Mouse (Mus musculus) left cerebral cortex, postnatal 14 days (tissue): ENCODE results near the gene Urgcp. TPM values are rescaled to one million over a fixed set of nuclear protein-coding genes. Genes with fewer than 3 reads are reported as not detected.
A peak's percentile ranks its signal among the peaks of the same experiment; 100 is the strongest.
"Not testable (repeated sequence)": the region's sequence is repeated elsewhere in the genome, so short reads cannot be mapped to it uniquely, and the experiment has no call there.

ENCODE experiments used
- DNase-seq, 2 experiments: peaks; one replicate each; pipeline ENCODE4 v3.0.0; 2021 to 2022; ENCODE audit warnings: low spot score in 2 of 2, mixed read lengths in 1 of 2
- intact Hi-C: fragments of 180-260 bp; cut with DNase I; formaldehyde crosslinking; loops from one replicate; pipeline ENCODE4 v1.15.1; 2025
- long read RNA-seq, 2 experiments: library from polyadenylated mRNA; stranded (forward); transcript quantifications; one replicate each; pipeline ENCODE4 v2.0.0; 2021
- total RNA-seq, 2 experiments: library from RNA; stranded (reverse); gene quantifications; 2 replicates each; pipeline ENCODE4 v1.2.3; 2021

The Urgcp gene
- total RNA-seq: 10 to 100 TPM; 55.9 to 60.8 TPM
- long read RNA-seq, experiment 1, full-length matches to known transcripts: 54 of 89 reads
- long read RNA-seq, experiment 1, partial matches to known transcripts: 3 of 89 reads
- long read RNA-seq, experiment 1, other reads (novel, unspliced or antisense): 32 of 89 reads
- long read RNA-seq, experiment 2, full-length matches to known transcripts: 69 of 96 reads
- long read RNA-seq, experiment 2, partial matches to known transcripts: 2 of 96 reads
- long read RNA-seq, experiment 2, other reads (novel, unspliced or antisense): 25 of 96 reads

GRCm38 (mm10) chr11:5761820-5762632, at the start of gene Urgcp:
Gene Urgcp (minus strand): TSS chr11:5762376.
- intact Hi-C loops: no loop called here
- DNase-seq: peak; percentile 86 to 90

GRCm38 (mm10) chr11:5809487-5809886, 47.3 kb upstream of the Urgcp start:
- DNase-seq: not testable (repeated sequence)

DNA sequence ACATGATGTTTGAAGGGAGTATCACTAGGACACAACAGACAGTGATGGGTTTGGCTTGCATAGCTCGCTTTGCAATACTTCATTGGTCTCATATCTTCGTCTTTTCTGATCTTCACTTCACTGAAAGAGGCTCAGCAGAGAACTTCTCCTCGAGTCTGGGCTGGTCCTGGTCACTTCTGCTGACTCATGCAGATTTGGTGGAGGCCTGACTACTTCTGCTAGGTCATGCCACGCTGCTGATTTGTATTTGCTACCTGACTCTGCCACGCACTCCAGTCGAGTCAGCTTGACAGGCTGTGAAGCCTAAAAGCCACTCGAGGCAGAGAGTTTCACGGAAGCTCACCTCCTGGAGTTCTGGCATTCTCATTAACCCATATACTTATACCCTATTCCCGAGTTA, 45.8 kb upstream of the Urgcp start:
- no peak for DNase-seq
- intact Hi-C loops: no loop called here

More at GRCm38 (mm10) chr11:5809487-5809886, 47.3 kb upstream of the Urgcp start:
- intact Hi-C loops: not testable (repeated sequence)

DNA sequence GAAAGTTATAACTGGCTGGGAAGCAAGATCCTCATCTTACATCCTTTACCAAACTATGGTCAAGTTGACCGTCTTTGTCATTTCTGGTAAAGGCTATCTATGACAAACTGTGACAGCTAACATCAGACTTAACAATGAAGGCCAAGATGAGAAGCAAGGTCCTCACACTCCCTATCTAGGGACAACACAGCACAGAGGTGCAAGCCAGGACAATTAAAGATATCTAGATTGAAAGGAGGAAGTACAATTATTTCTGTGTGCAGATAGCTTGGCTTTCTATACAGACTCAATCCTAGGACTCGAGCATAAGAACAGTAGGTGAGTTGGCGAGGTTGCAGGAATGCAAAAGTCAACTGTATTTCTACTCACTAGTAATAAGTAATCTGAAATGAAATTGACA, 43.5 kb upstream of the Urgcp start:
- no peak for DNase-seq
- intact Hi-C loops: no loop called here

DNA sequence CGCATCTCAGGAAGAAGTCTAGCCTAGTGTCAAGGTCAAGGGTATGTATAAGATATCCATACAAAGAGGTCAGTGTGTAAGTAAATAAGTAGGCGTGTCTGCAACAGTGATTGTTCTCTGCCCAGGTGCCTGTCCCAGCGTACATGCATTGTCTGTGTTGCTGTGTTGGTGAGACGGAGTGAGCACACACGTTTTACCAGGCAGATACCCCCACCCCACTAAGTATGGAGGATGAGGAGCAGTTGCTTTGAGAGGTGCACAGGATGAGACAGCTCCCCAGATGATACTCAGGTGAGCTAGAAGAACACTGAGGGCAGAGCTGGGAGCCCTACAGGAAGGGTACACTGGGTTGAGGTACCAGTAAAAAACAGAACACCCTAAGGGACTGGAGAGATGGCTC, 42.0 kb upstream of the Urgcp start:
- intact Hi-C loops: no loop called here
- no peak for DNase-seq

- peak; percentile 43 to 81 for DNase-seq
- intact Hi-C loops: no loop called here
These were observed 41.4 kb upstream of the Urgcp start, which contains the start of gene Pgam2 for GRCm38 (mm10) chr11:5803551-5803981. Gene Pgam2 (minus strand): TSS chr11:5803733.

DNA sequence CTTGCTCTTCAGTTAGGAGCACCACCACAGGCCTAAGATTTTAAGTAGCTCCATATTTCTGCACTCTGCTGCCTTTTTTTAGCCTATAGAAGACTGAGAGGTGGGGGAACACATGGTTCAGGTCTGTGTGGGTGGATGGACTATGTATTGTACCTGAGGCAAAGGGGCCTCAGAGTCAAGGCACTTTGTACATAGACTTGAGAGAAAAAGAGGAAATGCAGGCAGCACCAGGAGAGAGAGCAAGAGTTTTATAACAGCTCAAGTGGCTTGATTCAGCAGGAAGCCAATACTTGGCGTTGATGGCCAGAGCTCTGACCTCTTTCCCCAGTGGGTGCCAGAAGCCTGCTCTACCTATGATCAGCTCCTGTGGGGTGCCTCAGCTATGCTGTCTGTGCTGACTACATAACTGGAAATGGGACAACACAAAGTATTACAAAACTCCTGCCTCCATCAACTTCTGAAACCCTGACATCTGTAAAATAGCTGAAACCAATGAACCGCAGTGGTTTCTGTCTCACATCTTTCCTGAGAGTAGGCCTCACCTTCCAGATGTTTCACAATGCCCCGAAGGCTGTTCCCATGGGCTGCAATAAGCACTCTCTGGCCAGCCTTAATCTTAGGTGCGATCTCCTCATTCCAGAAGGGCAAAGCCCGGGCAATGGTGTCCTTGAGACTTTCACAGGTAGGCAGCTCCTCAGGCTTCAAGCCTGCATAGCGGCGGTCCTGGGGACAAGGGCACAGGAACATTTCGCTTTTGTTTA, 40.5 kb upstream of the Urgcp start:
- no peak for DNase-seq
- intact Hi-C loops: no loop called here

GRCm38 (mm10) chr11:5802005-5802404, 39.8 kb upstream of the Urgcp start:
- DNase-seq: no peak
- intact Hi-C loops: no loop called here

DNA sequence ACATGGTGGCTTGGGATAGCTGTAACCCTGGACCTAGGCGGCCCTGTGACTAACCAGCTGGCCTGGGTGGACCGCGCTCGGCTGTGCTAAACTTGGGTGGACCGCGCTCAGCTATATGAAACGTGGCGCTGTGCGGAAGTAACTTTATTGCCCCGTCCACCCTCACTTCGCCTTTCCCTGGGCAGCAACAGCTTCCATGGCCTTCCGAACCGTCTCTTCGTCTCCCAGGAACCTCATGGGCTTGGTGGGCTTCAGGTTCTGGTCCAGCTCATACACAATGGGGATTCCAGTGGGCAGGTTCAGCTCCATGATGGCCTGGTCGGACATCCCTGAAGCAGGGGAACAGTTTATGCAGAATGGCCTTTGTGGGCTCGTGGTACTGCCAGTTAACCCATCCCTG, 39.3 kb upstream of the Urgcp start:
- intact Hi-C loops: no loop called here
- DNase-seq: no peak

GRCm38 (mm10) chr11:5799621-5800490, 37.7 kb upstream of the Urgcp start:
- intact Hi-C loops: no loop called here
- DNase-seq: no peak

- no peak for DNase-seq
- intact Hi-C loops: loop anchor here (2.0 kb wide), 1 partner anchor 79 kb away; no protein-coding TSS in a partner anchor
These were observed 35.8 kb upstream of the Urgcp start for GRCm38 (mm10) chr11:5797928-5798327.

DNA sequence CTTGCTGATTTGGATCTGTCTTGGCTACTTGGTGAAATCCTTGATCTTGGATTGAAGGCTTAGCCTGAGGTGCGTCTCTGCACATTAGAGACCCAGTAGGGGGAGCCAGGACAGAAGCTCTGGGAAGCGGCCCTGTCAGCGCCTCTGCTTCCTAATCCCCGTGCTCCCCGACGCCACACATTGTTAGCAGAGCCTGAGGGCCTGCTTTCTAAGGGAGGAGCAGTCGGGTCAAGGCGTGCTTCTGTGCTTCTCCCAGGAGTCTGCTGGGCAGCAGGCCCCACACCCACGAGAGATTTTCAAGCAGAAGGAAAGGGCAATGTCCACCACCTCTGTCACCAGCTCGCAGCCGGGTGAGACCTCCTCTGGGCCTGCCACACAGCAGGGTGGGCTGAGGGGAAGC, 35.2 kb upstream of the Urgcp start:
- no peak for DNase-seq
- intact Hi-C loops: loop anchor here (2.0 kb wide), 1 partner anchor 79 kb away; no protein-coding TSS in a partner anchor

GRCm38 (mm10) chr11:5796939-5797338, 34.8 kb upstream of the Urgcp start:
- no peak for DNase-seq
- intact Hi-C loops: loop anchor here (2.0 kb wide), 1 partner anchor 78 kb away; no protein-coding TSS in a partner anchor

DNA sequence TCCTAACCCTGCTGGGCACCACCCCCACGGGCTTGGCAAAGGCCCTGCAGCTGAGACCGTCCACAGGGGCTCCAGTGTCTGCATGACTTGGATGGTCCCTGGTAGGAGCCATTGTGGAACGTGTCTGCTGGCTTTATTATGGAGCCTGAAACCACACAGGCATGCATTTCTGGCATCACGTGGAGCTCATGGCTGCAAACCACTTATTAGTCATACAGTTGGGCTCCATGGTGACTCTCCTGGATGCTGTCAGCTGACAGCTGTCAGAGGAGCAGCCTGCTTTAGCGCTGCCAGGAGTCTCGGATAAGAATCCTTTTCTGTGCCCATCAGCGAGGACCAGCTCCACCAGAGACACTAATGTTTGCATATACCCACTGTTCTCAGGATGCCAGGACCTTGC, 33.5 kb upstream of the Urgcp start:
- DNase-seq: peak; percentile 49 to 77
- intact Hi-C loops: loop anchor here (2.0 kb wide), 1 partner anchor 77 kb away; no protein-coding TSS in a partner anchor

DNA sequence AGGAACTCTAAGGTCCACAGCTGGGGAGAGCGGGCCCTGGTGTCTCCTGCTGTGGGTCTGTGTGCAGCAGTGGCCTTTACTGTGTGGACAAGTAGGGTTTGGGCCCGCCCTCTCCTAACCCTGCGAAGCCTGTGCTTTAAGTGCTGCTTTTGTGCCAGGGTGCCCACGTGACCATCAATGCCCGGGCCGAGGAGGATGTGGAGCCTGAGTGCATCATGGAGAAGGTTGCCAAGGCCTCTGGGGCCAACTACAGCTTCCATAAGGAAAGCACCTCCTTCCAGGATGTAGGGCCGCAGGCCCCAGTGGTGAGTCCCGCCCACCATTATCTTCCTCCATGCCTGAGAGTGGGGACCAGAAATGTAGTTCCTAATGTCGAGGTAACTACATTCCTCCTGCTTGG, 33.1 kb upstream of the Urgcp start:
- intact Hi-C loops: no loop called here
- DNase-seq: no peak

DNA sequence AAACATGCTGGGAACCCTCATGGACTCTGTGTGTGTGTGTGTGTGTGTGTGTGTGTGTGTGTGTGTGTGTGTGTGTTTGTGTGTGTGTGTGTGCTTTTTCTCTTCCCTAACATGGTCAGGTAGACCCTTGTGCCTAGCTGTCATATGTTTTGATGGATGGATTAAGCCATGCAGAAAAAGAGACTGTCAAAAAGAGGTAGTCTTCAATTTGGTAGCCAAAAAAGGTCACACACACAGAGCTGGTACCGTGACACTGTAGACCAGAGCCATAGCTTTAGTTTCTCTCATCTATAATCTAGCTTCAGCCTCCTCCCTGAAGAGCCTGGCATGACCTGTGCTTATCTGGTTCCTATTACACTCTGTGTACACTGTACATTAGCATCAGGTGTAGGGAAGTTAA, 28.3 kb upstream of the Urgcp start:
- intact Hi-C loops: no loop called here
- no peak for DNase-seq

DNA sequence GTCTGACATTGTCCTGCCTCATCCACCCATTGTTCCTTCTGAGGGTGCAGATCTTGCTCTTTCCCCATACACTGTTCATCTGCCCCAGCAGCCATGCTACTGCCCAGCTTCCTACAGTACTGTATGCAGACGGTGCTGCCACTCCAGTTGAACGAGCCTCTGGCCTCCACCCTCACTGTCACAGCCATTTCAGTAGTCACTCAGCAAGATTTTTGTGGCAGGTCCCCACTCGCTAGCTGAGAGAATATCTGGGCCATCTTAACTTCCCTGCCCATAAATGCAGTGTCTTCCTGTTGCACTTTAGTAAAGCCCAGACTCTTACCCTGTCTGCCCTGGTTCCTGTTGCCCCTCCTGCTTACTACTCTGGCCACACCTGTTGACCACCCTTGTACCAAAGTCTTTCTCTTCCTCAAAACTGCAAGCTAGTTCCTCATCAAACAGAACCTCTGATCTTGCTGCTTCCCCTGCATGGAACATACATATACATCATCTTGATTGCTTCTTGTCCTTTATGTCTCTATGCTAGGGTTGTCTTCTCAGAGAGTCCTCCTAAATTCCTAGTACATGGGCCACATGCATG, 27.7 kb upstream of the Urgcp start:
- intact Hi-C loops: loop anchor here (5.0 kb wide), 1 partner anchor 87 kb away; the partner anchor contains the start of gene Pold2
- DNase-seq: no peak

- intact Hi-C loops: loop anchor here (5.0 kb wide), 1 partner anchor 88 kb away; the partner anchor contains the start of gene Pold2
- peak in 1 of 2 experiments; percentile 43 for DNase-seq
These were observed 27.0 kb upstream of the Urgcp start for GRCm38 (mm10) chr11:5789071-5789753.
